Mouse (Mus musculus): ENCODE results near the gene Astn1. TPM values are rescaled to one million over a fixed set of nuclear protein-coding genes. Genes with fewer than 3 reads are reported as not detected.

Astn1 gene
- 0.85 TPM for polyA plus RNA-seq (2014; fragmentation: Illumina TruSeq; extraction: RNeasy Lipid Tissue Mini Kit (QIAGEN cat#74804); ENCODE audit: low replicate concordance)

DNA sequence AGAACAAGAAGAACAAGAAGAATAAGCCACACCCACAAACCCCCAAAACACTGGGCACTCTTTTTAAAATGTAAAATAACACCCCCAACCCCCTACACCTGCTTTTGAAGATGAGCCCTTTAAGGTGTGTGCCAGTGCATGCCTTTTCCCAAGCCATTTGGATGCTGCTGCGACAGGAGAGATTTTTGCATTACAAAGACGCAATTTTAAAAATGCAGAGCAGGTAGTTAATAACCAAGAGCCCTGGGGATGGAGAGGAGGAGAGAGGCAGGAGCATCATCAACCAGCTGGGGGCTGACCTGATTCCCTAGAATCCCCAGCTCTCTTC, at the start of gene Astn1:
TSS of gene Astn1 (plus strand) at position 310 of the 328 bp plus-strand sequence.

DNA sequence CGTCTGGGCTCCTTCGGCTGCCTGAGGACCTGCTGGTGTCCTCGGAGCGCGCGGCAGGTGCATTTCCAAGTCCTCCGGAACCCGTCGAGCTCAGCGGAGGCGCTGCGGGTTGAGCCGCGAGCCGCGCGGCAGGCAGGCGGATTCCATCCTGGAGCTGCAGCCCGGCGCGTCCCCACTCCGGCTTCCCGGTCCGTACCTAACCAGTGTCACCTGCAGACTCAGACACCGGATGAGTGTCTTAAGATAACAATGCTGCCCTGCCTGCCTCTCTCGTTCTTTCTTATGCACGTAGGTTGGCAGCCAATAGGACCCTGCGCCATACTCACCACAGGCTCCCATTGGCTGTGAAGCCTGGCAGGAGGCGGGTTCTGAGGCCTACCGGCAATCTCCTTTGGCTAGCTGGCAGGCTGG, 6.0 kb upstream of the Astn1 start, which contains the start of gene Brinp2:
TSS of gene Brinp2 (minus strand) at position 276 of the 411 bp plus-strand sequence.

Other genes with a start within 250 kb of the Astn1 start
- gene Brinp2, start 5.9 kb upstream of the Astn1 start, polyA plus RNA-seq (2014; fragmentation: Illumina TruSeq; extraction: RNeasy Lipid Tissue Mini Kit (QIAGEN cat#74804); ENCODE audit: low replicate concordance) = 0.19 TPM

All from small intestine, adult 10 weeks (tissue).